Mouse (Mus musculus) liver, embryonic 14.5 days (tissue): Measurements from ENCODE around the gene Fbxw27. TPM values are rescaled to one million over a fixed set of nuclear protein-coding genes. Genes with fewer than 3 reads are reported as not detected.

Experiments used
- ATAC-seq: fragments of 200-750 bp; cut with Nextera tagmentation; 2 replicates; pipeline ENCODE4 v1.8.0; 2017; ENCODE audit warnings: moderate number of reproducible peaks, mild to moderate bottlenecking, moderate library complexity; ENCODE audit not compliant: insufficient read depth
- DNase-seq, 3 experiments: peaks; one replicate each; pipeline ENCODE4 v3.0.0-alpha.2; 2012 to 2013; ENCODE audit warnings: low read depth in 3 of 3, low spot score in 3 of 3
- H3K27ac ChIP-seq: fragments of 300-500 bp; sonication (generic); 2 replicates; pipeline ENCODE4 v1.5.1; 2014; ENCODE audit warnings: moderate library complexity, mild to moderate bottlenecking, control low read depth, inconsistent platforms
- H3K27me3 ChIP-seq: fragments of 300-500 bp; sonication (generic); 2 replicates; pipeline ENCODE4 v1.6.1; 2014; ENCODE audit warnings: mild to moderate bottlenecking, low read length, moderate library complexity; ENCODE audit not compliant: control insufficient read depth, insufficient read depth
- H3K36me3 ChIP-seq: fragments of 300-500 bp; sonication (generic); replicated peaks from 2 replicates; pipeline ENCODE4 v1.6.1; 2014; ENCODE audit warnings: low read depth; ENCODE audit not compliant: control insufficient read depth, insufficient read depth
- H3K4me1 ChIP-seq, 2 experiments: fragments of 200-500 bp in 1 of 2; fragments of 300-500 bp in 1 of 2; sonication (generic) in 1 of 2; replicated peaks; 2 replicates each; pipeline ENCODE4 v1.6.1; 2012 to 2014; ENCODE audit warnings: antibody characterized with exemption in 1 of 2, inconsistent platforms in 1 of 2, low read length in 1 of 2; ENCODE audit not compliant: control insufficient read depth in 2 of 2, insufficient read depth in 2 of 2
- H3K4me2 ChIP-seq: fragments of 300-500 bp; sonication (generic); 2 replicates; pipeline ENCODE4 v1.6.1; 2014; ENCODE audit warnings: low read depth, mild to moderate bottlenecking, control low read depth, moderate library complexity
- H3K4me3 ChIP-seq, 2 experiments: fragments of 200-500 bp in 1 of 2; fragments of 300-500 bp in 1 of 2; sonication (generic) in 1 of 2; 2 replicates each; pipeline ENCODE4 v1.5.1; 2012 to 2014; ENCODE audit warnings: low read depth in 2 of 2, low read length in 2 of 2, mild to moderate bottlenecking in 2 of 2, control low read depth in 1 of 2, inconsistent platforms in 1 of 2, moderate library complexity in 1 of 2; ENCODE audit not compliant: insufficient read depth in 1 of 2
- H3K9ac ChIP-seq: fragments of 300-500 bp; sonication (generic); replicated peaks from 2 replicates; pipeline ENCODE4 v1.6.1; 2014; ENCODE audit warnings: mild to moderate bottlenecking, control low read depth, moderate library complexity
- H3K9me3 ChIP-seq: fragments of 300-500 bp; sonication (generic); 2 replicates; pipeline ENCODE4 v1.6.1; 2016; ENCODE audit warnings: low read length, mixed read lengths; ENCODE audit not compliant: control insufficient read depth
- CTCF ChIP-seq: IDR thresholded peaks from 2 replicates; pipeline ENCODE4 v1.5.1; 2016; ENCODE audit warnings: antibody characterized with exemption, low read depth, control low read depth
- EP300 ChIP-seq: IDR thresholded peaks from 2 replicates; pipeline ENCODE4 v1.6.1; 2016; ENCODE audit warnings: antibody characterized with exemption, low read depth
- WGBS: fragments of 180-500 bp; shearing (Covaris S2); extraction: QIAGEN DNeasy Blood & Tissue Kit; methylation state at CpG from one replicate; pipeline ENCODE4 v1.1.7; 2014; ENCODE audit not compliant: insufficient replicate concordance; 5-methylcytosine and 5-hydroxymethylcytosine counted together
- polyA plus RNA-seq, 2 experiments: library from polyadenylated mRNA; depleted of rRNA in 1 of 2; stranded (reverse) in 1 of 2; unstranded in 1 of 2; fragments of >200 nt; fragmentation: Nextera tagmentation in 1 of 2; extraction: Ambion mirVana in 1 of 2; gene quantifications; 2 replicates each; pipeline versions ENCODE4 v1.2.1 to v1.2.3; 2012 to 2014

Gene Fbxw27
- polyA plus RNA-seq, 2 experiments: not detected

GRCm38 (mm10) chr9:109816341-109816740 lies 25.9 kb upstream of the Fbxw27 start:
- no peak for ATAC-seq
- TF ChIP-seq CTCF: no peak
- no peak for TF ChIP-seq EP300
- H3K36me3 ChIP-seq: no peaks in the 10 kb centered on the region
- H3K9ac ChIP-seq: no peak overlapping the region
- H3K9me3 ChIP-seq: no peaks in the 10 kb centered on the region
- H3K4me2 ChIP-seq: no peak overlapping the region
- H3K4me3 ChIP-seq: no peak overlapping the region
- DNase-seq: no peak
- 15% methylated on average over 6 of the region's 6 CpGs for WGBS
- H3K4me1 ChIP-seq: no peaks in the 10 kb centered on the region
- no peaks in the 10 kb centered on the region for H3K27me3 ChIP-seq
- no peak overlapping the region for H3K27ac ChIP-seq

- H3K9me3 ChIP-seq: no peaks in the 10 kb centered on the region
- no peak overlapping the region for H3K9ac ChIP-seq
- DNase-seq: no peak
- H3K4me1 ChIP-seq: no peaks in the 10 kb centered on the region
- no peak overlapping the region for H3K4me3 ChIP-seq
- ATAC-seq: no peak
- no peak overlapping the region for H3K4me2 ChIP-seq
- H3K36me3 ChIP-seq: no peaks in the 10 kb centered on the region
- no peak for TF ChIP-seq EP300
- no peak for TF ChIP-seq CTCF
- H3K27ac ChIP-seq: no peak overlapping the region
- 38% methylated on average over 7 of the region's 7 CpGs for WGBS
- H3K27me3 ChIP-seq: no peaks in the 10 kb centered on the region
These were observed 23.0 kb upstream of the Fbxw27 start for GRCm38 (mm10) chr9:109813424-109813823.

GRCm38 (mm10) chr9:109811980-109812379 lies 21.5 kb upstream of the Fbxw27 start, which contains the start of gene Spink8:
Gene Spink8, plus strand, starts transcription at chr9:109812280.
- H3K9ac ChIP-seq: no peak within 1 kb of the TSS
- no peaks in the 10 kb centered on the region for H3K27me3 ChIP-seq
- no peak within 1 kb of the TSS for H3K27ac ChIP-seq
- DNase-seq (no peak), ATAC-seq (no peak)
- no peaks in the 10 kb centered on the region for H3K36me3 ChIP-seq
- H3K4me2 ChIP-seq: no peak within 1 kb of the TSS
- no peak within 1 kb of the TSS for H3K4me3 ChIP-seq
- H3K4me1 ChIP-seq: no peaks in the 10 kb centered on the region
- TF ChIP-seq CTCF: no peak
- TF ChIP-seq EP300: no peak
- 54% methylated on average over 1 of the region's 1 CpGs for WGBS
- no peaks in the 10 kb centered on the region for H3K9me3 ChIP-seq

GRCm38 (mm10) chr9:109807898-109808297 lies 17.4 kb upstream of the Fbxw27 start:
- TF ChIP-seq CTCF (no peak), EP300 (no peak)
- Histone ChIP-seq H3K36me3 (no peaks in the 10 kb centered on the region), H3K9me3 (no peaks in the 10 kb centered on the region), H3K4me1 (no peaks in the 10 kb centered on the region), H3K27me3 (no peaks in the 10 kb centered on the region), H3K4me3 (no peak overlapping the region), H3K9ac (no peak overlapping the region), H3K27ac (no peak overlapping the region), H3K4me2 (no peak overlapping the region)
- WGBS: 29% methylated on average over 3 of the region's 3 CpGs
- DNase-seq (no peak), ATAC-seq (no peak)

- Histone ChIP-seq H3K4me1 (no peaks in the 10 kb centered on the region), H3K9ac (no peak overlapping the region), H3K27me3 (no peaks in the 10 kb centered on the region), H3K27ac (no peak overlapping the region), H3K4me3 (no peak overlapping the region), H3K4me2 (no peak overlapping the region), H3K9me3 (no peaks in the 10 kb centered on the region), H3K36me3 (no peaks in the 10 kb centered on the region)
- 59% methylated on average over 2 of the region's 2 CpGs for WGBS
- no peak for ATAC-seq
- no peak for DNase-seq
- no peak for TF ChIP-seq CTCF
- no peak for TF ChIP-seq EP300
These were observed 16.3 kb upstream of the Fbxw27 start for GRCm38 (mm10) chr9:109806695-109807293.
